Mouse (Mus musculus) cerebellum, adult 9-11 months (tissue): ENCODE measurements around the gene Pgam5.
A peak's percentile ranks its signal among the peaks of the same experiment; 100 is the strongest.

Experiments used
- DNase-seq: peaks from one replicate; pipeline ENCODE4 v3.0.0; 2022

Pgam5 gene

GRCm38 (mm10) chr5:110269141-110270101 lies at the start of gene Pgam5:
Pgam5 (minus strand) TSS chr5:110269913.
- DNase-seq, result peak; percentile 86

DNA sequence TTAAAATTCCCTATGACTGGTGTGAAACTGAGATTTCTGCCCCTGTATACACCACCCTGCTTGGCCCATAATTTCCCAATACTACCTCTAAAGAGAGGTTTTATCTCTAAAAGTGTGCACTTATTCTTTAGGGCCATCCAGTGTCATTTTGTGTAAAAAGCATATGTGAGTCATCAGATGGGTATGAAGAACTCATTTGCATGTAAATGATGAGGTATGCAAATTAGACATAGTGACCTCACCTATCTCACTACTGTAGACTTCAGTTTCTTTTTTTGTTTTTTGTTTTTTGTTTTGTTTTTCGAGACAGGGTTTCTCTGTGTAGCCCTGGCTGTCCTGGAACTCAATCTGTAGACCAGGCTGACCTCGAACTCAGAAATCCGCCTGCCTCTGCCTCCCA lies 43.4 kb upstream of the Pgam5 start:
- no peak for DNase-seq

- DNase-seq, result peak; percentile 8
These were observed 39.1 kb upstream of the Pgam5 start for GRCm38 (mm10) chr5:110308861-110309260.

- no peak for DNase-seq
These were observed 30.9 kb upstream of the Pgam5 start for GRCm38 (mm10) chr5:110300591-110300990.

GRCm38 (mm10) chr5:110296637-110297036 lies 26.9 kb upstream of the Pgam5 start:
- no peak for DNase-seq

- no peak for DNase-seq
These were observed 21.9 kb upstream of the Pgam5 start for GRCm38 (mm10) chr5:110291649-110292048.

GRCm38 (mm10) chr5:110287084-110287475 lies 17.4 kb upstream of the Pgam5 start:
- DNase-seq, result no peak

- DNase-seq, result no peak
These were observed 16.9 kb upstream of the Pgam5 start for GRCm38 (mm10) chr5:110286446-110287083.

DNA sequence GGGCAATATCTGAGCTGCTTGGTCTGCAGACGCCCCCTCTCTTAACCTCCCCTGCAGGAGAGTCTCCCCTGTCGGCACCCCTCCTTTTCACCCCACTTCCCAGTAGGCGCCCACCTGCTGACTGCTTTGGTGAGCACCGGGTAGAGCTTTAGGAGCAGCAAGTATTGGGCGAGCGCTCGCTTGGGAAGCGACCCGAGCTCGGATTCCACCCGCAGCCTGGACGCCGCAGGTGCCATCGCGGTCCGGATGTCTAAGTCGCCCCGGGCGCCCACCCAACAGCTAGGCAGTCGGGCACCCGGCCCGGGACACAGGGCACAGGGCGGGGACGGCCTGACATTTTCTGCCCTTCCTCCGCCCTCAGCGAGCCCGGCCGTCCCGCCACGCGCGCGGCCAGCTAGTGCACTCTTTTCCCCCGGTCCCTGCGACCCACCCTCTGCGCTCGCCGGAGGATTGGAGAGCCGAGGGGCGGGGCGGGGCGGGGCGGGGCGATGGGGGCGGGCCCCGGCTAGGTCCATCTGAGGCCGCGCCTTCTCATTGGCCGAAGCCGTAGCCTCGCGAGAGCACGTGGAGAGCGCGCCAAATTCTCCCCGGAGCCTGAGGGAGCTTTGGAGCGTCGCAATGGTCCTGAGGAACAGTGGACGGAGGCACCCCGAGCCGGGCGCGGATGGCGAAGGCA lies 16.2 kb upstream of the Pgam5 start, which contains the start of the genes Pxmp2 and Pole:
Gene Pxmp2, minus strand, starts transcription at position 417 of the 676 bp plus-strand sequence.
Gene Pole, plus strand, starts transcription at position 537 of the 676 bp plus-strand sequence.
- DNase-seq, result peak; percentile 84

DNA sequence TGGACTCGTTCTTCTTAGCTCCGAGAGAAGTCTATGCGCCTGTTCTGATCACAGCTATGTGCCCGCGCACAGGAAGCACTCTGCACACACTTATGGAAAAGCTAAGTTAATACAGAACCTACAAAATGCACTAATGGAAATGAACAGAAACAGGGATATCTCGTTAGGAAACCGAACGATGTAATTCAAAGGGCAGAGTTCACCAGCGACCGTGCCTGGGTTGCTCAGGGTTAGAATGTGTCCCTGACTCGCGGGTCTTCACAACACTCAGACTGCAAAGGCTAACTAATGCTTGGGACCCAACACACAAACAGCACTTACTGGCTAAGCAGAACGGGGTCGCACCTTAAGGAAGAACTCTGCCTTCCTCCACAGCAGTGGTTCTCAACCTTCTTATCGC lies 15.4 kb upstream of the Pgam5 start:
- DNase-seq, result no peak

DNA sequence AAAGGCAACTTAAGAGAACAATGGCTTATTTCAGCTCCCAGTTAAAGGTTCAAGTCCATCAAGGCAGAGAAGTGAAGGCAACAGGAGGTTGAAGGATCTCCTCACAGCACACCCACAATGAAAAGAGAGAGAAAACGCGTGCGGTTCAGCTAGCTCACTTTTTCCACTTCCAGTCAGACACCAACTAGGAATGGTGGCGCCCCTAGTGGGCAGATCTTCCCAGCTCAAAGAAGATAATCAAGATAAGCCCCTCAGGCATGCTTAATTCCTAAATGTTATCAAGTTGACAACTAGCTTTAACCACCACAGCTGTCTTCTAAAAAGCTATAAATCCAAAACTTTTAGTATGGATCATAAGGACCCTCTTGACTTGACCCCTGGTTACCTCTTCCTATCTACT lies 14.8 kb upstream of the Pgam5 start:
- no peak for DNase-seq

- DNase-seq, result no peak
These were observed 12.3 kb upstream of the Pgam5 start for GRCm38 (mm10) chr5:110281984-110282383.

- DNase-seq, result no peak
These were observed 7.2 kb upstream of the Pgam5 start for GRCm38 (mm10) chr5:110276910-110277309.

GRCm38 (mm10) chr5:110276391-110276790 lies 6.7 kb upstream of the Pgam5 start:
- no peak for DNase-seq

DNA sequence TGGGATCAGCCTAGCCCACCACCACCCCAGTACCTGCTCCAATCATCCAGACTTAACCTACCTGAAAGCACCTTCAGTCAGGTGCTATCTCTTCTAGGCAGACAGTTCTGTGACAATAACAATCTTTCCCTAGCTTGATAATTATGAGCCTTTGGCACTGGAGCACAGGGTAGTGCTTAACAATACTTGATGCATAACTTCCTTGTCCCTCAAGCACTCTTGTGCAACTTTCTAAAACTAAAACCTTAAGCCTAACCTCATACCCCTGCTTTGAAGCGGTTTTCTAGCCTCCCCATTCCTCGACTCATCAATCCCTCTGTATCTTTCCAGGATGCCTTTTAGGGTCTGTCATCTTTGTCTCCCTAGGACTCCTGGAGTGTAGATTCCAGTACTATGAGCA lies 5.1 kb upstream of the Pgam5 start:
- DNase-seq, result no peak

- DNase-seq, result no peak
These were observed 4.4 kb upstream of the Pgam5 start for GRCm38 (mm10) chr5:110274147-110274546.

DNA sequence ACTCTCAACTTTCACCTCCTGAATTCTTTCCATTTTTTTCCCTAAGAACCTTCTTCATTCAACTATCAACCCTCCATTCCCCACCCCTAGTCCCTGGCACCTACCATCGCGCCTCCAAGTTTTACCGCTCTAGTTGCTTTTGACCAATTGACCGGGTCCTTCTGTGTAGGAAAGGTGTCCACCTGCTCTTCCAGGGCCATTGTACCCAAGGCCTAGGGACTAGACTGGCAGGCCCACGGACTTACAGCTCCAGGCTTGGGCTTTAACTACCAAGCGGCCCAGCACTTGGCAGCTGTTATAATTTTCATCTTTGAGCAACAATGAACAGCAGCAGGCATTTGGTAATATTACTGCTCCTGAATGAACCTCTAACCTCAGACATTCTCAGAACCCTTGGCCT lies 529 bp upstream of the Pgam5 start:
- peak; percentile 37 for DNase-seq

DNA sequence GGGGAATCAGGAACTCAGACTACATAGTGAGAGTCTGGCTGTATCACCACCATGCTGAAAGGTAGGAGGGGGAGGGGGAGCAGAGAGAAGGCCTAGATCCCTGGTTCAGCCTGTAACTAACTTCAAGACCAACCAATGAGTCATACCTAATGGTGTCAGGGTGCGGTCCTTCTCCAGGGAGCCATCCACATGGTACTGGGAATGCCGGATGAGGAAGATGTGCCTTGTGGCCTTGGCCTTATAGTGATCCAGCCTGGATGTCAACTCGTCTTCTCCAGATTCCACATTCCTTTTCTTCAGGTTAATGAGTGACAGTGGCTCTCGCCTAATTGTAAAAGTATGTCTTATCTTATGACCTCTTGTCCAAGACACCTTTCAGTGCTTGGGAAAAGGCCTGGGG lies 2.8 kb downstream of the Pgam5 start:
- no peak for DNase-seq

DNA sequence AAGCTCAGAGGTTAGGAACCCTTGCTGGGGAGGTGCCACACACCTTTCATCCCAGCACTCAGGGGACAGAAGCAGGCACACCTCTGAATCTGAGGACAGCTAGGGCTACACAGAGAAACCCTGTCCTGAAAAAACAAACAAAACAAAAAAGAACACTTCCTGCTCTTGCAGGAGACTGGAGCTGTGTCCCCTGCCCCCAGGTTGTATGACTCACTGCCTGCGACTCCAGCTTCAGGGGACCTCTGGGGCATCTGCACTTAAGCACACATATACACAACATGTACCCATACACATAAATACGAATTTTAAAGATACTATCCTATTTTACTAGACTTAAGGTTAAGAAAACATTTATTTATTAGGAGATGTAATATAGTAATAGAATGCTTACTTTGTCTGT lies 25.6 kb downstream of the Pgam5 start:
- no peak for DNase-seq

GRCm38 (mm10) chr5:110232346-110232745 lies 37.4 kb downstream of the Pgam5 start:
- DNase-seq, result no peak

- DNase-seq, result no peak
These were observed 38.1 kb downstream of the Pgam5 start for GRCm38 (mm10) chr5:110231638-110232037.

DNA sequence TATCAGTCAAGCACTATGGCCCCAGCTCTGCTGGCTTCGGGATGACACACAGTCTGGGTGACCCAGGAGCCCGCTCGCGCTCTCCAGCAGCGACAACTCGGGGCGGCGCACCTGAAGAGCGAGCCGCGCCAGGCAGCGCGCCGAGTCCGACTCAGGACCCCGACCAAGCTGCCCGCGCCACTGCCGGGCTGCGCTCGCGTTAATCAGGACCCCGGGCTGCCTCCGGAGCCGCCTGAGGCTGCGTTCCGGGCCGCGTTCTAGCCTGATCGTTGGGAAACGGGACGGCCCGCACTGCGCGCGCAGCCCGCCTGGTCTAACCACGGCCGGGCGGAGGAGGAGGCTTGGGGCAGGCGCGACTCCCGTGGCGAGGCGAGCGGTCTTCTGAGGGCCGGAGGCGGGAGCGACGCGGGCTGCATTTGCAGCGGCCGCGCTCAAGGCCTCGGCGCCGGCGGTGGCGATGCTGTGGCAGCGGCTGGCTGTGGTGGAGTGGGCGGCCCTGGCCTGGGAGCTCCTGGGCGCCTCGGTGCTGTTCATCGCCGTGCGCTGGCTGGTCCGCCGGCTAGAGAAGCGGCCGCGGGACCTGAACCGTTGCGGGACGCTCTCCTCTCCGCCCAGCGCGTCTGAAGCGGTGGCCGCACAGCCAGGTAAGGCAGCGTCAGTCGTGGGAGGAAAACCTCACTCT lies 38.8 kb downstream of the Pgam5 start, which contains the start of gene Ankle2:
Gene Ankle2, plus strand, starts transcription at position 225 of the 682 bp plus-strand sequence.
- DNase-seq, result peak; percentile 91

DNA sequence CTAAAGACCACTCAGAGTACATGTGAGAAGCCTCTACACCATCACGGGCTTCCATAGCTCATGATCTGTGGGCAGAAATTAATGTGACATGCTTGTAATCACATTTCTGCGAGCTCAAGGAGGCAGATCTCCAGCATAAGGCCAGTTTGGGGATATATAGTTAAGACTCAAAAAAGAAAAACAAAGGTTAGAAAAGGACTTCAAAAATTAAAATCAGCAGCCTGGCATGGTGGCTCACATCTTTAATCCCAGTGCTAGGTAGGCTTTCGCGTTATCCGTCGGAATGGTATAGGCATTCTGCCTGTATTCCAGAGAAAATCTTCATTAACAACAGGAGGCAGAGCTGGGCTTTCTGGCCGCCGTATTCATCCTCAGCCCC lies 39.3 kb downstream of the Pgam5 start:
- no peak for DNase-seq
